Mouse (Mus musculus) lung, postnatal 25 days (tissue): ENCODE data around the gene Hsph1.

ENCODE experiments used
- DNase-seq: peaks from one replicate; pipeline ENCODE4 v3.0.0; 2022; ENCODE audit warnings: low spot score

Gene Hsph1

DNA sequence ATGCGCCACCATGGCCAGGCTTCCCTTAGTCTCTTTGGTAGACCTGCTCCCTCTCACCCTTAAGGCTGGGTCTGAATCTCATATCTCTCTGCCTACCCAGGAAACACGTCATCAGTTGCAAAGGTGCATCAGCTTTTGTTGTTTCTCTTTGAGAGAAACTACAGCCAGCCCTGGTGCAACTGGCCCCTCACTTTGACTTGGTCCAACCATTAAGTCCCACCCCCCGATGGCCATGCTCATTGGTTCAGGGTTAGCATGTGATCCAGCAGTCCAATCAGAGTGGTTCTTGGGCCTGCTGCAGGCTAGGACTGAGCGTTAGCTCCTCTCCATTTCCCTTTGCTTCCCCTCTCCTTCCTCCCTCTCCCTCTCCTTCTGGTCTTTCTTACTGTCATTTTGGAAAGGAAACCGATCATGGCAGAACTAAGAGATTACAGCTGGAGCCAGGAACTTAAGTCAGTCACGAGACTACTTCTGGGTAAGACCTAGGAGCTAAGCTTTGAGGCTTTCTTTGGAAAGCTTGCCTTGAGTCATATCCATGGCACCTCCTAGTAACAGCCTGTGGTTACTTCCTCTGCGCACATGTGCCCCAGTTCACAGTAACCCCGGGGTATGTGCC is 5.2 kb upstream of the Hsph1 start:
- no peak for DNase-seq

- no peak for DNase-seq
Observed at GRCm38 (mm10) chr5:149637306-149637705, 1.1 kb upstream of the Hsph1 start.

DNA sequence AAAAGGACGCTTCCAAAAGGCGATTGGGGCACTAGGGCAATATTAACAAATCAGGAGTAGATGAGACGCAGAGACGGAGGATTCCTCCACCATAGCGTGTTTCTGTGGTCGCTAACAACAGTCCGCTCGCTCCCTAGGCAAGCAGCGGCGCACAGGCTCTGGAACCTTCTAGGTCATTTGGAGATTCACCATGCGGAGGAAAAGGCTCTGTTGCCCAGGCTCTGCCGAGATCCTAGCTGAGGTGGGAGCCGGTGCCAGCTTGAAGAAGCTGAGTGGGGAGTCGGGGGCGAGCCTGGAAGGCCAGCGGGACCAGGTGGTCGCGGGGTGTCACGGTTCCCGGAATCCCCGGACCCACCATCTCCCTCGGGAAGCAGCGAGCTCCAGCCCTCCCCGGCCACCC is 620 bp downstream of the Hsph1 start:
- peak; percentile 13 for DNase-seq

DNA sequence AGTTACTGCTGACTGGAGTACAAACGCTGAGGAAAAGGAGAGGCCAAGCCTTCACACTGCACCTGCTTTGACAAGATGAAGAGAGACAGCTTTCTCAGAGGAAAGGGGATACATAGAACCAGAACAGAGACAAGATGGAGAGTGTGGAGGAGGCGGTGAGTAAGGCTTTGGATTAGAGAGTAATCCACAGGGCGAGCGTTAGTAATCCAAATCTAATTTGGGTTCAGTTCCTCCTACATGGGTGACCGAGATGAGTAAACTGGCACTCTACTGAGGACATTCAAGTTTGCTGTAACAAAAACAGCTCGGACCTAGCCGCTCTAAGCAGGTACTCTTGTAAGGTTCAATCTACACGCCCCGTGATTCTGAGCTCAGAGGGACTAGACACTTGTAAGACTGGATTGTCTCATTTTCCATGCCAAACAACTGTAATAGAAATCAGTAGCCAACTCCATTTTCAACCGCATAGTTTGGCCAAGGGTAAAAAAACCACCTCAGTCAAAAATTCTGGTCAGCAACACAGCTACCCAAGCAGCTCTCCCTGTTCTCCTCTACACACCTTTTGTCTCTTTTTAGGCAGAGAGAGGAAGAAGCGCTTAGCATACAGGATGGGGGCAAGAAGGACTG is 1.7 kb downstream of the Hsph1 start:
- no peak for DNase-seq

- no peak for DNase-seq
Observed at GRCm38 (mm10) chr5:149625547-149625946, 10.6 kb downstream of the Hsph1 start.

GRCm38 (mm10) chr5:149623815-149624675 is 12.1 kb downstream of the Hsph1 start:
- no peak for DNase-seq

DNA sequence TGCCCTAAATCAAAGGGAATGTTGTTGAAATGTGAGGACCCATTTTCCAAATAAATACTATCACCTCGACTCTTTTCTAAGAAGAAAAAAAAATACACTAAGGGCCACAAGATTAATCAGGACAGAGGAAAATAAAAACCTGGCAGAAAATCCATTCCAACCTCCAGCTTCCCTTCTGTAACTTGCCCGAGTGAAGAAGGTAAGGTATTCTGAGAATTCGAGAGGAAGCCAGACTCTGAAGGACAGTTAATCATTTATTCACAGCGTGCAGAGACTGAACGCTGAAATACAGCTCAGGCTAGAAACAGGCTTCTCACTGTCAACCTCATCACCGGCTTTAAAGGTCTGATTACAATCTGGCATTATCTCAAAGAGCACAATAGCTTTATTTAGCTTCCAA is 13.5 kb downstream of the Hsph1 start:
- DNase-seq, result no peak

- DNase-seq, result no peak
Observed at GRCm38 (mm10) chr5:149622152-149622551, 14.0 kb downstream of the Hsph1 start.

DNA sequence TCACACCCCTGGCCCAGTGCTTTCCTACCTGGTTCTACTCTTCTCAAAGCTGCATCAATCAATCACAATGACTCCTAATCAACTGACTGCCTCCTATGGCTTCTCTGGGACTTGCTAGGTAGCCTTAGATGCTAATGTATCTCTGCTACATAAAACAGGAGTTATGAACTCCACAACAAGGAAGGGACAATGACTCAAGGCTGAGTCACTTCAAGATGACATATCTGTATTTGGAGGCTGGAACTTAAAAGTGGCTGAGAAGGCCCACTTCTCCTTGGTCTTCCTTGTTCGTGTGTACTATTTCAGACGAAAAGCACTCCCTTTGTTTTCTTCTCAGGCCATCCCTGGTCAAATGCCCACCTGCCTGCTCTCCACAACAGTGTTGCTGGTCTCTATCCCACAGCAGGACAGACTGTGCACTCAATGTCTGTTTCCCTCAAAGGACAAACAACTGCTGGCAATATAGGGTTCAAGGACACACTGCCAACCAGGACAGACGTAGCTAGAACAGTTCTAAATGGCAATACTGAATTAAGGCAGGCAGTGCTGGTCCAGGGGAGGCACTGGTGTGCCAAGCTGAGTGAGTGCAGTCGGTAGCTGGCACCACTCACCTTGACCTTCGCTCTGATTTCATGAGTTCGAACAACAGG is 18.3 kb downstream of the Hsph1 start:
- no peak for DNase-seq

DNA sequence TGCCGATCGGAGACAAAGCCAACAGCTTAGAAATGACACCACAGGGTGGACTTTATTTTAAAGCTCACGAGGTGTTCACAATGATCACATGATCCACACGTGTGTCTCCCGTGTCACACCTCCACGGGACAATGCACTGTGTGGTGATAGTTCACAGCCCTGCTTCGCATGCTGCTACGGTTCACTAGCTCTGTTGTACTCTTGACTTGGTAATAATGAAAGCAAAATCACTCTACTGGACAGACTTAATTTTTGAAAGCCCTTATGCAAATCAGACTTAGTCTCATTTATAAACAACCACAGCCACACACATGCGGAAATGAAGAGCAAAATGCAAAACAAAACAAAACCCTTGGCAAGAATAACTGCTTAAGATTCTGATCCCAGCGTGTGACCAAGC is 19.4 kb downstream of the Hsph1 start:
- no peak for DNase-seq

DNA sequence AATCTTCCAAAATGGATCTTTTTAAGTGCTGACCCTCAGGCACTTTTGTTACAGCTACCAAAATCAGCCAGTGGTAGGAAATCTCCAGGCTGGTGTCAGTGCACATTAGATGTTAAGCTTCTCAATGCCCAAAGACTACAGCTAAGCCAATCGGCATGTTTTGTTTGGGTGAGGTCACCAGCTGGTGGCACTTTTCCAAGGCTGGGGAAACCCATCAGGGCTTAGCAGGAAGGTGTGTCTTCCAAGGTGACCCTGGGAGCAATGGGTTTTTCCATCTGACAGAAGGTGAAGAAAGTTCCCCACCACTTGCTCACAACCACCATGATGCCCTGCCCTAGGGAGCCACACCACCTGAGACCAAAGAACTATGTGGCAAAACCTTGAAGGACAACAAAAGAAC is 20.0 kb downstream of the Hsph1 start:
- DNase-seq, result no peak

GRCm38 (mm10) chr5:149612740-149613139 is 23.4 kb downstream of the Hsph1 start:
- DNase-seq, result no peak

GRCm38 (mm10) chr5:149612165-149612518 is 24.0 kb downstream of the Hsph1 start:
- no peak for DNase-seq

DNA sequence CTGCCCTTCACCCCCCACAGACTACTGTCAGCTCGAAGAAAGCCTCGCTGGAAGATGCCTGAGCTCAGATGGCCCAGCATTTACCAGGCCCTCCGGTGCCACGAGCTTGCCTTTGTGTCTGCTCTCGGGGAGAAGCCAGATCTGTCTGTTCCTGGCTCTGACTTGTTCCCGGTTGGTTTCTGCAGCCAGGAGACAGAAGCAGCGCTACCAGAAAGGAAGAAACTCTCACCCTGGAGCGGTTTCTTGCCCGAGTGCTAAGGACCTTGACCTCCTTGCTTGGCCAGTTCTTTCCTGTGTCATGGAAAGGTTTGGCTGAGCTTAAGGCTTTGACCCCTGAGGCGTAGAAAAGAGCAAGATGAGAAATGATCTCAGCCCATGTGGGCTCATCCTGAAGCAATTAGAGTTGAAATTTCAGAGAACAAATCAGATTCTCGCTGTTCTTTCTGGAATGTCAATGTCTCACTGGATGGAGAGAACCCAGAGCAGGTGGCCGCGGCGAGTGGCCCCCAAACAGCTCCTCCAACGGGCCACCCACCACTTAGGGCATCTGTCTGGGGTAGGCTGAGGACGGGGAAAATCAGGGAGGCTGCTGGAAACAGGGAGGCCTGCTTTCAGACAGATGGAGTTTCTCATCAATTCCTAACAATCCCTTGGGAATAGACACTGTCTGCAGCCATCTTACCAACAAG is 24.6 kb downstream of the Hsph1 start:
- no peak for DNase-seq

GRCm38 (mm10) chr5:149607083-149607720 is 29.0 kb downstream of the Hsph1 start:
- no peak for DNase-seq

- DNase-seq, result no peak
Observed at GRCm38 (mm10) chr5:149603241-149603640, 32.9 kb downstream of the Hsph1 start.

GRCm38 (mm10) chr5:149601996-149602395 is 34.2 kb downstream of the Hsph1 start:
- no peak for DNase-seq

DNA sequence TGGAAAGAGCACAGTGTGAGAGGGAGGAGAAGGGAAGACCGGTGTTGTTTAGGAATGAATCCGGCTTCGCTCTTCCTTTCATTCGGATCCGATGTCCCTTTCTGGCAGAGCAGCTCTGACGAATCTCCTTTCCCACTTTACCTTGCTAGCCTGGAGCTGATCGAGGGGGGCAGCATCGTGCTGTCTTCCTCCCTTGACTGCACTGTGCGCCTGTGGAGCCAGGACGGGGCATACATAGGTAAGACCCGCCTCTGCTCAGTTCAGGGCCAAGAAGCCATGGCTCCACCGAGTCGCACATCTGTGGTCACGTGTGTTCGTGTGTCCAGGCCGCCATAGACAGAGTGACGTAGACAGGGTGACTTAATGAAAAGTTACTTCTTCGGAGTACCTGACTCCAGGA is 38.8 kb downstream of the Hsph1 start:
- no peak for DNase-seq

DNA sequence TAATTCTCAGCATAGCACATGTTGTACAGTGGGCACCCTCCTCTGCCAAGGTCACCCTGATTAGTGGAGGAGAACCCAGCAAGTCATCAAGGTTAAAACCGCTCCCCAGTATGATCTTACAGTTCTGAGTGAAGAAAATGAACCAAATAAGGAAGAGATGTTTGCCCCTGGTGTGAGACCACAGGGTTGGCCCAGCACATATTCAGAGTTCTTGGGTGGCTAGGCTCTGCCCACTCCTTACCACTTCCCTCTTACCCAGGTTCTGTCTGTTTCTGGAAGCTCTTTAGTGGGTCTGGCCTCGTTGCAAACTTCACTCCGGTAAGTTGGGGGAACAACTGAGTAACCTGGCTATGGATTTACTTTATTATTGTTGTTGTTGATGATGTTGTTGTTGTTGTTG is 42.0 kb downstream of the Hsph1 start:
- no peak for DNase-seq

GRCm38 (mm10) chr5:149589932-149590331 is 46.2 kb downstream of the Hsph1 start:
- no peak for DNase-seq

DNA sequence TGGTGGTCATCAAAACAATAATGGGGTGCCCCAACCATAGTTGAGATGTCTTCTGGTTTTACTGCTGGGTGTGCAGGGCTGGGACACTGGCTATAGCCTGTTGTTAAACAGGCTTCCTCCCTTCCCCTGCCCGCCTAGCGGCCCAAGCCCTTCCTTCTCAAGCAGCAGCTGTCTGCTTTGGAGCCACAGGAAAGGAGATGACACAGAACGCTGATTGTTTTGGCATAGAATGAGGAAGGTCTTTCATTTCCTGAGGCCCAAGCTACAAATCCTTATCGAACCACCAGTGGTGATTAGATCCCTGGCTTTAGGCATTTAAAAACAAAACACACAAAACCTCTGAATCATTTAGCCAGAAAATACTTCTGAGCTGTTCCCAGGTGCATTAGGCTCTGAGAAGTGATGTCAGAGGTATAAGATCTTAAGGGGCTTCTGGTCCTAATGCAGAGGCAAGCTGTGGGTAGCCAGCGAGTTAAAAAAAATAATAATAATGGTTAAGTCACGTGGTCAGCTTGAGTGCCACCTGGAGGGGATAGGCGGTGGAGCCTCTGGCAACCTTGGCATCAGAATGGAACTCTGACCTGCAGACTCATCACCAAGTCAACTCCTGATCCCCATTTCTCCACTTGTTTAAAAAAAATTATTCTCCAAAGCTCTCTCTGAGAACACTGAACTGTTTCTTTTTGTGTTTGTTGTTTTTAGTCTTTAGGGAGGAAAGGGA is 47.2 kb downstream of the Hsph1 start:
- no peak for DNase-seq
